Mouse (Mus musculus): ENCODE data around the gene Hist1h3d. TPM values are rescaled to one million over a fixed set of nuclear protein-coding genes. Genes with fewer than 3 reads are reported as not detected.
A peak's percentile ranks its signal among the peaks of the same experiment; 100 is the strongest.
"Not testable (repeated sequence)": the region's sequence is repeated elsewhere in the genome, so short reads cannot be mapped to it uniquely, and the experiment has no call there.

The Hist1h3d gene
- total and polyA plus RNA-seq, 2 experiments from 2014 or later, result 0.96 to 173 TPM

DNA sequence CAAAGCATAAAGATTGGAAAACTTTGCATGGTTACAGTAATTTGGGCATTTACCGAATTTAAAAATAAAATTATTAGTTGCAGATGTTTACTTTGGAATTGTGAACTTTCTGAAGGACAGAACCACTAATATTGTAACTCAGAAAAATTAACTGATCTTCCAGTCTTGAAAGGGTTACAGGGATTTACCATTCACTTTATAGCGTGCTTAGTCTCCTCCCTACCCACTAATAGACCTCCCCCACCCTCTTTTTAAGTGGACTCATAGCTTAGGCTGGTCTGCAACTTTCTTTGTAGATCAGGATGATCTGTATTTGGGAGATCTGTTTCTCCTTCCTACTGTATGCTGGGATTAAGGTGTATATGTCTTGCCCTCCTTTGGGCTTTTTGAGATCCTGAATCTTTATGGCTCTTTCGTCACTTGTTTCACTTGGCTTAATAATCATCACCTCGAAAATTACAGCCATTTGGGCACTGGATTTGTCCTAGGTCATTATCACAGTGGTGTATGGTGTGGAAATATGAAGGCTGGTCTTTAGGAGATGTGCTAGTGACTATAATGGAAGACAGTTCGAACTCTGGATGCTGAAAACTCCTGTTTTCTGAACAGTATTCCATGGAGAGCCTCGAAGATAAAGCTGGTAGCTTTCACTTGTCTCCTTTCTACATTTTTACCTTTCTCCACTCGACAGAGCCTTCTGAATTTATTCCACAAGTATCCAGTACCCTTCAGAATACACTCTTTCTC, 39.3 kb upstream of the Hist1h3d start:
- H3K36me3 ChIP-seq (ENCODE audit: insufficient read depth, low read length), result no peaks in the 10 kb centered on the region
- no peak overlapping the region for H3K9ac ChIP-seq (replicated peaks; ENCODE audit: low read length)
- H3K4me2 ChIP-seq (ENCODE audit: low read depth, low read length), result peak overlapping the region; percentile 61
- no peak overlapping the region for H3K27ac ChIP-seq
- WGBS, result 22% methylated on average over 7 of the region's 7 CpGs
- no peak for ATAC-seq
- peak overlapping the region; percentile 49 for H3K4me3 ChIP-seq (ENCODE audit: low read length)
- no peaks in the 10 kb centered on the region for H3K9me3 ChIP-seq (ENCODE audit: low read length)
- DNase-seq (ENCODE audit: low spot score), result no peak
- no peaks in the 10 kb centered on the region for H3K27me3 ChIP-seq (ENCODE audit: insufficient read depth, low read length)
- H3K4me1 ChIP-seq (ENCODE audit: insufficient read depth, low read length), result peaks cover 7% of the 10 kb centered on the region; the same call in 1 of the 2 replicates
- no peak for TF ChIP-seq CTCF (IDR thresholded peaks at IDR 0.05; ENCODE audit: low read depth)

DNA sequence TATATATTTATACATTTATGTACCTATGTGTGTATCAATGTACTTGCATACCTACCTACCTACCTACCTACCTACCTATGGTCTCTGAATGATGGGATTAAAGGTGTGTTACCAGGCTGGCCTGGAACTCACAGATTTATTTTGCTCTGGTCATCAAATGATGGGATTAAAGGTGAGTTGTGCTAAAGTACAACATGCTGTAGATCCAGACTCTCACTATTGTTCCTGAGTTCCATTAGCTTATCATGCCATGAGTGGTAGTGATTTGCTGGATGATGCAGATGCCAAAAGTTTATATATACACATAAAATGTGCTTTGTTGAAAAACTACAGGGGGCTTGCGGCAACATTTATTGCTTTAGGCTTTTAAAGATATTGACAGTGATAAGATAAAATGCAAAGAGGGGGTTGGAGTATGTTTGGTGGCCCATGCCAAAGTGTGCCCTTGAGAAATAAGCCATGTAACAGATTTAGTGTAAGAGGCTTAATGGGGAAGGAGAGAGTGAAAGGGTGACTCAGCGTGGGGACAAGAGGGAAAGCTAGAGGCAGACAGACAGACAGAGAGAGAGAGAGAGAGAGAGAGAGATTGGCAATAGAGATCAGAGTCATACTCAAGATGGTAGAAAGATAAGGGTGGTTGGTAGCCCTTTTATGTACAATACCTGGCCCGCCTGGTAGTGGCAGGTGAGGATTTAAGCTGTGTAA, 38.4 kb upstream of the Hist1h3d start:
- H3K4me2 ChIP-seq (ENCODE audit: low read depth, low read length), result peak overlapping the region; percentile 61; the same call in 1 of the 2 replicates
- no peak overlapping the region for H3K9ac ChIP-seq (replicated peaks; ENCODE audit: low read length)
- H3K4me3 ChIP-seq (ENCODE audit: low read length), result no peak overlapping the region
- H3K27me3 ChIP-seq (ENCODE audit: insufficient read depth, low read length), result no peaks in the 10 kb centered on the region
- DNase-seq (ENCODE audit: low spot score) (no peak), ATAC-seq (no peak)
- TF ChIP-seq CTCF (IDR thresholded peaks at IDR 0.05; ENCODE audit: low read depth), result no peak
- H3K9me3 ChIP-seq (ENCODE audit: low read length), result no peaks in the 10 kb centered on the region
- WGBS, result 74% methylated on average over 3 of the region's 3 CpGs
- H3K4me1 ChIP-seq (ENCODE audit: insufficient read depth, low read length), result peaks cover 7% of the 10 kb centered on the region; the same call in 1 of the 2 replicates
- H3K27ac ChIP-seq, result no peak overlapping the region
- H3K36me3 ChIP-seq (ENCODE audit: insufficient read depth, low read length), result no peaks in the 10 kb centered on the region

DNA sequence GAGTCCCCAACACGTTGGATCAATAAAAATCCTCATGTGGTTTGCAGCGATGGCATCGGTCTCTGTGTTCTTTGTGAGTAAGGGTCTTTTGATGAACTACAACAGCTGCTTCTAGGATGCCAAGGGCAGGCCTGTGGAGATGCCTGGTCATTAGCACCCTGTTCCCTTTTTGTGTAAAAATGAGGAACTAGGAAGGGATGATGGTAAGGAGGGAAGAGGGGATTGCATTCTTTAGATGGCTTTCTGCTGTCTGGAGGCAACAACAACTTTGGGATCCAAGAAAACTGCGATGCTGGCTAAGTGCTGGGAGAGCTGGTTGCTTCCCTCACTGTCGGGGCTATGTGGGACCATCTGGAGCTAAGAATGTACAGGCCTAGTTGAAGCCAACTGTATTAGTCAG, 37.3 kb upstream of the Hist1h3d start:
- WGBS, result 73% methylated on average over 5 of the region's 5 CpGs
- Histone ChIP-seq H3K36me3 (ENCODE audit: insufficient read depth, low read length) (no peaks in the 10 kb centered on the region), H3K9ac (replicated peaks; ENCODE audit: low read length) (no peak overlapping the region), H3K27ac (no peak overlapping the region), H3K27me3 (ENCODE audit: insufficient read depth, low read length) (no peaks in the 10 kb centered on the region), H3K4me3 (ENCODE audit: low read length) (no peak overlapping the region), H3K4me1 (ENCODE audit: insufficient read depth, low read length) (peaks cover 7% of the 10 kb centered on the region; the same call in 1 of the 2 replicates), H3K4me2 (ENCODE audit: low read depth, low read length) (no peak overlapping the region), H3K9me3 (ENCODE audit: low read length) (no peaks in the 10 kb centered on the region)
- no peak for DNase-seq (ENCODE audit: low spot score)
- ATAC-seq, result no peak
- TF ChIP-seq CTCF (IDR thresholded peaks at IDR 0.05; ENCODE audit: low read depth), result no peak

DNA sequence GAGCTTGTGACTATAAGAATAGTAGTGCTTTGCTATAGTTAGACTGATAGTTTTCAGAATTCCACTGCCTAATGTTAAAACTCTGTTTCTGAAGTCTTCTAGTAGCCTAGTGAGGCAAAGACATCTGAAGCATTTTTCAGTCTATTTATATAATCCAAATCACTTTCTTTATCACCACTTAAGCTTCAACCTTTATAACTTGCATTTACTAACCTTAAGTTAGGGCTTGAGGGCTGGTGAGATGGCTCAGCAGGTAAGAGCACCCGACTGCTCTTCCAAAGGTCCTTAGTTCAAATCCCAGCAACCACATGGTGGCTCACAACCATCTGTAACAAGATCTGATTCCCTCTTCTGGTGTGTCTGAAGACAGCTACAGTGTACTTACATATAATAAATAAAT, 35.7 kb upstream of the Hist1h3d start:
- 87% methylated on average over 1 of the region's 1 CpGs for WGBS
- DNase-seq (ENCODE audit: low spot score); H3K4me2 ChIP-seq (ENCODE audit: low read depth, low read length); H3K4me3 ChIP-seq (ENCODE audit: low read length); H3K36me3 ChIP-seq (ENCODE audit: insufficient read depth, low read length); H3K4me1 ChIP-seq (ENCODE audit: insufficient read depth, low read length); ATAC-seq; H3K27ac ChIP-seq; H3K27me3 ChIP-seq (ENCODE audit: insufficient read depth, low read length); H3K9me3 ChIP-seq (ENCODE audit: low read length); H3K9ac ChIP-seq (replicated peaks; ENCODE audit: low read length): not testable (repeated sequence)

DNA sequence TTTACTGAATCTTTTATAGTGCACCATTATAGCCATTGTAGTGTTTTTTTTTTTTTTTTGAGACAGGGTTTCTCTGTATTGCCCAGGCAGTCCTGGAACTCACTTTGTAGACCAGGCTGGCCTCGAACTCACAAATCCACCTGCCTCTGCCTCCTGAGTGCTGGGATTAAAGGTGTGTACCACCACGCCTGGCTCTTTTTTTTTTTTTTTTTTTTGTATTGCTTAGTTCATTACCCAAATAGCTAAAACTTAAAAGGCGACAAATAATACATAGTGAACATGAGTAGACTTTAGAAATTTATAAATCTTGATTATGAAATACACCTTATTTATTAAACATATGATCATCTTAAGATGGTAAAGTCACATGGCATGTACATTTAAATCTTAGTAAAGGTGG, 34.1 kb upstream of the Hist1h3d start:
- no peaks in the 10 kb centered on the region for H3K36me3 ChIP-seq (ENCODE audit: insufficient read depth, low read length)
- no peaks in the 10 kb centered on the region for H3K9me3 ChIP-seq (ENCODE audit: low read length)
- no peak for TF ChIP-seq CTCF (IDR thresholded peaks at IDR 0.05; ENCODE audit: low read depth)
- no peak overlapping the region for H3K27ac ChIP-seq
- WGBS, result 81% methylated on average over 3 of the region's 3 CpGs
- DNase-seq (ENCODE audit: low spot score), result no peak
- no peak for ATAC-seq
- no peak overlapping the region for H3K4me3 ChIP-seq (ENCODE audit: low read length)
- no peak overlapping the region for H3K9ac ChIP-seq (replicated peaks; ENCODE audit: low read length)
- H3K4me1 ChIP-seq (ENCODE audit: insufficient read depth, low read length), result no peaks in the 10 kb centered on the region
- H3K4me2 ChIP-seq (ENCODE audit: low read depth, low read length), result no peak overlapping the region
- H3K27me3 ChIP-seq (ENCODE audit: insufficient read depth, low read length), result no peaks in the 10 kb centered on the region

DNA sequence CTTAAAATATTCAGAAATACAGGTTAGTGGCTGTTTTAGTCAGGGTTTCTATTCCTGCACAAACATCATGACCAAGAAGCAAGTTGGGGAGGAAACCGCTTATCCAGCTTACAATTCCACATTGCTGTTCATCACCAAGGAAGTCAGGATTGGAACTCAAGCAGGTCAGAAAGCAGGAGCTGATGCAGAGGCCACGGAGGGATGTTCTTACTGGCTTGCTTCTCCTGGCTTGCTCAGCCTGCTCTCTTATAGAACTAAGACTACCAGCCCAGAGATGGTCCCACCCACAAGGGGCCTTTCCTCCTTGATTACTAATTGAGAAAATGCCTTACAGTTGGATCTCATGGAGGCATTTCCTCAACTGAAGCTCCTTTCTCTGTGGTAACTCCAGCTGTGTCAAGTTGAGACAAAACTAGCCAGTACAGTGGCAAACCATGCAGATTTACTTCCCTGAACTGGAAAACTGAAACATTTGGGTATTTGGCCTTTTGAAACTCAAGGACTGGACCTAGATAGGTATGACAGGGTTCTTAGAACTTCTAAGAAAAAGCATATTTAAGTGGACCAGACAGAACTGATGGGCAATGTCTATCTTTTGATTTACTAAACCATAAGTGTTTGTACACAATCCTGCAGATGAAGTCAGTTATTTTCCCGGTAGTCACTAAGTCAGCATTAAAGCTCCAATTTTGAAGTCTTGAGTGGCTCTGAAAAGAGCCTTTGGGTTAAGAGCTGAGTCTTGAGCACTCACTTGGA, 33.2 kb upstream of the Hist1h3d start:
- peak overlapping the region; percentile 79 for H3K4me2 ChIP-seq (ENCODE audit: low read depth, low read length)
- not testable (repeated sequence) for DNase-seq (ENCODE audit: low spot score); H3K4me1 ChIP-seq (ENCODE audit: insufficient read depth, low read length); H3K36me3 ChIP-seq (ENCODE audit: insufficient read depth, low read length); ATAC-seq; H3K27me3 ChIP-seq (ENCODE audit: insufficient read depth, low read length); H3K9me3 ChIP-seq (ENCODE audit: low read length)
- peak overlapping the region; percentile 47 for H3K4me3 ChIP-seq (ENCODE audit: low read length)
- 3% methylated on average over 3 of the region's 3 CpGs for WGBS
- peak overlapping the region; percentile 67; the same call in 1 of the 2 replicates for H3K27ac ChIP-seq
- peak overlapping the region; percentile 21; the same call in 1 of the 2 replicates for H3K9ac ChIP-seq (replicated peaks; ENCODE audit: low read length)

DNA sequence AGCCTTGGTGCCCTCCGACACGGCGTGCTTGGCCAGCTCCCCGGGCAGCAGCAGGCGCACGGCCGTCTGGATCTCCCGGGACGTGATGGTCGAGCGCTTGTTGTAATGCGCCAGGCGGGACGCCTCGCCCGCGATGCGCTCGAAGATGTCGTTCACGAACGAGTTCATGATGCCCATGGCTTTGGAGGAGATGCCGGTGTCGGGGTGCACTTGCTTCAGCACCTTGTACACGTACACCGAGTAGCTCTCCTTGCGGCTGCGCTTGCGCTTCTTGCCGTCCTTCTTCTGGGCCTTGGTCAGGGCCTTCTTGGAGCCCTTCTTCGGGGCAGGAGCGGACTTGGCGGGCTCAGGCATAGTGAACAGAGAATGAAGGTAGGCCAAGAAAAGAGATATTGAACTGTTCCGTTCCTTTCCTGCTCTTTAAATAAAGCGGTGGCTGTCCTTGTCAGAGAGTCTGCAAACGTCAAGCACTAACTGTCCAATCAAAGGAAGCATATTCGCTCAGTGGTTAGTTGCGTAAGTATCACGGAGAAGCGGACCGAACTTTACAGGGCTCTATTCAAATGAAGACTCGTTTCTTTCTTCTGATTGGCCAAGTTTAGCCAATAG, 32.5 kb upstream of the Hist1h3d start, which contains the start of gene Hist1h2bh:
Gene Hist1h2bh, minus strand, starts transcription at position 394 of the 609 bp plus-strand sequence.
- WGBS, result under 1% methylated on average over 35 of the region's 42 CpGs

More for the DNA sequence above, 32.5 kb upstream of the Hist1h3d start, which contains the start of gene Hist1h2bh:
- not testable (repeated sequence) for H3K9me3 ChIP-seq (ENCODE audit: low read length); H3K36me3 ChIP-seq (ENCODE audit: insufficient read depth, low read length); H3K4me1 ChIP-seq (ENCODE audit: insufficient read depth, low read length); H3K27me3 ChIP-seq (ENCODE audit: insufficient read depth, low read length)
- H3K27ac ChIP-seq, result peak within 1 kb of the TSS; percentile 88
- peak within 1 kb of the TSS; percentile 79 for H3K4me2 ChIP-seq (ENCODE audit: low read depth, low read length)
- H3K9ac ChIP-seq (replicated peaks; ENCODE audit: low read length), result peak within 1 kb of the TSS; percentile 21; the same call in 1 of the 2 replicates
- peak; percentile 91 for DNase-seq (ENCODE audit: low spot score)
- H3K4me3 ChIP-seq (ENCODE audit: low read length), result peak within 1 kb of the TSS; percentile 47
- peak; percentile 88 for ATAC-seq

All from hindbrain, postnatal 0 days (tissue).